Mouse (Mus musculus): Measurements from ENCODE around the gene Ypel2. TPM values are rescaled to one million over a fixed set of nuclear protein-coding genes. Genes with fewer than 3 reads are reported as not detected.
"Not testable (repeated sequence)": the region's sequence is repeated elsewhere in the genome, so short reads cannot be mapped to it uniquely, and the experiment has no call there.

Gene Ypel2
- polyA plus RNA-seq (2011; ENCODE audit: insufficient read length, low read depth, missing spikeins): 10.2 and 10.4 TPM in 2 replicates

GRCm38 (mm10) chr11:86993041-86994037, at the start of gene Ypel2:
Gene Ypel2 (minus strand): TSS chr11:86993707.
- Histone ChIP-seq H3K4me1 (ENCODE audit: control insufficient read depth, insufficient read depth, low read length) (no peaks in the 10 kb centered on the region), H3K27ac (ENCODE audit: insufficient read depth, low read length) (no peak within 1 kb of the TSS), H3K4me3 (ENCODE audit: insufficient read depth, low read length) (peak within 1 kb of the TSS; percentile 87)
- TF ChIP-seq POLR2A (IDR thresholded peaks at IDR 0.05; ENCODE audit: low read depth, low read length) (peak; percentile 54), CTCF (IDR thresholded peaks at IDR 0.05; ENCODE audit: borderline replicate concordance, insufficient read depth, low read length) (no peak)

GRCm38 (mm10) chr11:87043052-87043451, 49.5 kb upstream of the Ypel2 start:
- no peak for TF ChIP-seq CTCF (IDR thresholded peaks at IDR 0.05; ENCODE audit: borderline replicate concordance, insufficient read depth, low read length)
- TF ChIP-seq POLR2A (IDR thresholded peaks at IDR 0.05; ENCODE audit: low read depth, low read length): no peak
- H3K4me3 ChIP-seq (ENCODE audit: insufficient read depth, low read length): no peak overlapping the region
- no peak overlapping the region for H3K27ac ChIP-seq (ENCODE audit: insufficient read depth, low read length)
- H3K4me1 ChIP-seq (ENCODE audit: control insufficient read depth, insufficient read depth, low read length): no peaks in the 10 kb centered on the region

- Histone ChIP-seq H3K27ac (ENCODE audit: insufficient read depth, low read length) (no peak overlapping the region), H3K4me3 (ENCODE audit: insufficient read depth, low read length) (no peak overlapping the region), H3K4me1 (ENCODE audit: control insufficient read depth, insufficient read depth, low read length) (no peaks in the 10 kb centered on the region)
- TF ChIP-seq POLR2A (IDR thresholded peaks at IDR 0.05; ENCODE audit: low read depth, low read length) (no peak), CTCF (IDR thresholded peaks at IDR 0.05; ENCODE audit: borderline replicate concordance, insufficient read depth, low read length) (no peak)
Measured at GRCm38 (mm10) chr11:87039307-87039963, 45.9 kb upstream of the Ypel2 start.

- Histone ChIP-seq H3K27ac (ENCODE audit: insufficient read depth, low read length) (no peak overlapping the region), H3K4me3 (ENCODE audit: insufficient read depth, low read length) (no peak overlapping the region), H3K4me1 (ENCODE audit: control insufficient read depth, insufficient read depth, low read length) (no peaks in the 10 kb centered on the region)
- TF ChIP-seq CTCF (IDR thresholded peaks at IDR 0.05; ENCODE audit: borderline replicate concordance, insufficient read depth, low read length): 0 out of 2 replicates have a peak, but pooled peaks have one; percentile 10
- TF ChIP-seq POLR2A (IDR thresholded peaks at IDR 0.05; ENCODE audit: low read depth, low read length): no peak
Measured at GRCm38 (mm10) chr11:87036180-87036579, 42.7 kb upstream of the Ypel2 start.

- peaks cover 5% of the 10 kb centered on the region for H3K4me1 ChIP-seq (ENCODE audit: control insufficient read depth, insufficient read depth, low read length)
- TF ChIP-seq POLR2A (IDR thresholded peaks at IDR 0.05; ENCODE audit: low read depth, low read length) (no peak), CTCF (IDR thresholded peaks at IDR 0.05; ENCODE audit: borderline replicate concordance, insufficient read depth, low read length) (no peak)
- no peak overlapping the region for H3K27ac ChIP-seq (ENCODE audit: insufficient read depth, low read length)
- H3K4me3 ChIP-seq (ENCODE audit: insufficient read depth, low read length): no peak overlapping the region
Measured at GRCm38 (mm10) chr11:87028212-87028611, 34.7 kb upstream of the Ypel2 start.

- H3K4me3 ChIP-seq (ENCODE audit: insufficient read depth, low read length): no peak overlapping the region
- TF ChIP-seq POLR2A (IDR thresholded peaks at IDR 0.05; ENCODE audit: low read depth, low read length): no peak
- TF ChIP-seq CTCF (IDR thresholded peaks at IDR 0.05; ENCODE audit: borderline replicate concordance, insufficient read depth, low read length): no peak
- peaks cover 5% of the 10 kb centered on the region for H3K4me1 ChIP-seq (ENCODE audit: control insufficient read depth, insufficient read depth, low read length)
- no peak overlapping the region for H3K27ac ChIP-seq (ENCODE audit: insufficient read depth, low read length)
Measured at GRCm38 (mm10) chr11:87026096-87026875, 32.8 kb upstream of the Ypel2 start.

- TF ChIP-seq POLR2A (IDR thresholded peaks at IDR 0.05; ENCODE audit: low read depth, low read length): no peak
- TF ChIP-seq CTCF (IDR thresholded peaks at IDR 0.05; ENCODE audit: borderline replicate concordance, insufficient read depth, low read length): no peak
- H3K4me1 ChIP-seq (ENCODE audit: control insufficient read depth, insufficient read depth, low read length): peaks cover 5% of the 10 kb centered on the region
- H3K4me3 ChIP-seq (ENCODE audit: insufficient read depth, low read length): no peak overlapping the region
- H3K27ac ChIP-seq (ENCODE audit: insufficient read depth, low read length): peak overlapping the region; percentile 7; the same call in 1 of the 2 replicates
Measured at GRCm38 (mm10) chr11:87025351-87025750, 31.8 kb upstream of the Ypel2 start.

- H3K4me3 ChIP-seq (ENCODE audit: insufficient read depth, low read length); H3K4me1 ChIP-seq (ENCODE audit: control insufficient read depth, insufficient read depth, low read length): not testable (repeated sequence)
Measured at GRCm38 (mm10) chr11:87023240-87023639, 29.7 kb upstream of the Ypel2 start.

GRCm38 (mm10) chr11:87022765-87023164, 29.3 kb upstream of the Ypel2 start:
- TF ChIP-seq CTCF (IDR thresholded peaks at IDR 0.05; ENCODE audit: borderline replicate concordance, insufficient read depth, low read length) (no peak), POLR2A (IDR thresholded peaks at IDR 0.05; ENCODE audit: low read depth, low read length) (no peak)
- no peak overlapping the region for H3K27ac ChIP-seq (ENCODE audit: insufficient read depth, low read length)
- H3K4me1 ChIP-seq (ENCODE audit: control insufficient read depth, insufficient read depth, low read length): peaks cover 5% of the 10 kb centered on the region
- no peak overlapping the region for H3K4me3 ChIP-seq (ENCODE audit: insufficient read depth, low read length)

More at GRCm38 (mm10) chr11:87023240-87023639, 29.7 kb upstream of the Ypel2 start:
- not testable (repeated sequence) for H3K27ac ChIP-seq (ENCODE audit: insufficient read depth, low read length)
